Mouse (Mus musculus): ENCODE data around the gene Hps4.

GRCm38 (mm10) chr5:112349169-112349568 lies 6.3 kb downstream of the Hps4 start:
- TF ChIP-seq CTCF (IDR thresholded peaks at IDR 0.05; ENCODE audit: low read depth, low read length), result no peak
- no peak for TF ChIP-seq POLR2A (IDR thresholded peaks at IDR 0.05; ENCODE audit: borderline replicate concordance, low read depth, low read length)

Measured in bone marrow macrophage, adult 2 months (primary cell).